Mouse (Mus musculus) gastrocnemius, adult 8-10 months (tissue): ENCODE data around the gene Afp. TPM values are rescaled to one million over a fixed set of nuclear protein-coding genes. Genes with fewer than 3 reads are reported as not detected.

Source experiments
- DNase-seq, 2 experiments: peaks; one replicate each; pipeline ENCODE4 v3.0.0; 2022; ENCODE audit warnings: low spot score in 2 of 2
- total RNA-seq, 4 experiments: library from RNA; stranded (reverse); gene quantifications; 2 replicates each; pipeline ENCODE4 v1.2.4; 2022

Afp gene
- total RNA-seq: not detected

- no peak for DNase-seq
Observed at GRCm38 (mm10) chr5:90490518-90490917, at the start of gene Afp. Afp (plus strand) TSS chr5:90490737.

- DNase-seq: no peak
Observed at GRCm38 (mm10) chr5:90447577-90447976, 43.0 kb upstream of the Afp start.

GRCm38 (mm10) chr5:90449961-90450360 lies 40.6 kb upstream of the Afp start:
- DNase-seq: no peak

- DNase-seq: no peak
Observed at GRCm38 (mm10) chr5:90452711-90453110, 37.8 kb upstream of the Afp start.

- no peak for DNase-seq
Observed at GRCm38 (mm10) chr5:90457241-90457640, 33.3 kb upstream of the Afp start.

- DNase-seq: no peak
Observed at GRCm38 (mm10) chr5:90458727-90459126, 31.8 kb upstream of the Afp start.

GRCm38 (mm10) chr5:90460619-90461018 lies 29.9 kb upstream of the Afp start, which contains the start of gene Alb:
Alb (plus strand) TSS chr5:90460897.
- DNase-seq: no peak

- DNase-seq: no peak
Observed at GRCm38 (mm10) chr5:90466806-90467205, 23.7 kb upstream of the Afp start.

- DNase-seq: no peak
Observed at GRCm38 (mm10) chr5:90467245-90467644, 23.3 kb upstream of the Afp start.

GRCm38 (mm10) chr5:90470836-90471235 lies 19.7 kb upstream of the Afp start:
- no peak for DNase-seq

GRCm38 (mm10) chr5:90473902-90474301 lies 16.6 kb upstream of the Afp start:
- no peak for DNase-seq

- DNase-seq: no peak
Observed at GRCm38 (mm10) chr5:90474369-90474768, 16.2 kb upstream of the Afp start.

GRCm38 (mm10) chr5:90476741-90477140 lies 13.8 kb upstream of the Afp start:
- DNase-seq: no peak

GRCm38 (mm10) chr5:90477308-90478140 lies 13.0 kb upstream of the Afp start:
- no peak for DNase-seq

- DNase-seq: no peak
Observed at GRCm38 (mm10) chr5:90478886-90479285, 11.7 kb upstream of the Afp start.

GRCm38 (mm10) chr5:90485597-90485996 lies 4.9 kb upstream of the Afp start:
- DNase-seq: no peak

- no peak for DNase-seq
Observed at GRCm38 (mm10) chr5:90488323-90488722, 2.2 kb upstream of the Afp start.

GRCm38 (mm10) chr5:90492440-90492839 lies 1.9 kb downstream of the Afp start:
- no peak for DNase-seq

- DNase-seq: no peak
Observed at GRCm38 (mm10) chr5:90494308-90494707, 3.8 kb downstream of the Afp start.

GRCm38 (mm10) chr5:90499509-90499908 lies 9.0 kb downstream of the Afp start:
- no peak for DNase-seq

- peak; percentile 8 to 12 for DNase-seq
Observed at GRCm38 (mm10) chr5:90500714-90501113, 10.2 kb downstream of the Afp start.

- no peak for DNase-seq
Observed at GRCm38 (mm10) chr5:90501752-90502151, 11.2 kb downstream of the Afp start.

GRCm38 (mm10) chr5:90504742-90505141 lies 14.2 kb downstream of the Afp start:
- no peak for DNase-seq
